Mouse (Mus musculus): ENCODE measurements around the gene Ryr2.

DNA sequence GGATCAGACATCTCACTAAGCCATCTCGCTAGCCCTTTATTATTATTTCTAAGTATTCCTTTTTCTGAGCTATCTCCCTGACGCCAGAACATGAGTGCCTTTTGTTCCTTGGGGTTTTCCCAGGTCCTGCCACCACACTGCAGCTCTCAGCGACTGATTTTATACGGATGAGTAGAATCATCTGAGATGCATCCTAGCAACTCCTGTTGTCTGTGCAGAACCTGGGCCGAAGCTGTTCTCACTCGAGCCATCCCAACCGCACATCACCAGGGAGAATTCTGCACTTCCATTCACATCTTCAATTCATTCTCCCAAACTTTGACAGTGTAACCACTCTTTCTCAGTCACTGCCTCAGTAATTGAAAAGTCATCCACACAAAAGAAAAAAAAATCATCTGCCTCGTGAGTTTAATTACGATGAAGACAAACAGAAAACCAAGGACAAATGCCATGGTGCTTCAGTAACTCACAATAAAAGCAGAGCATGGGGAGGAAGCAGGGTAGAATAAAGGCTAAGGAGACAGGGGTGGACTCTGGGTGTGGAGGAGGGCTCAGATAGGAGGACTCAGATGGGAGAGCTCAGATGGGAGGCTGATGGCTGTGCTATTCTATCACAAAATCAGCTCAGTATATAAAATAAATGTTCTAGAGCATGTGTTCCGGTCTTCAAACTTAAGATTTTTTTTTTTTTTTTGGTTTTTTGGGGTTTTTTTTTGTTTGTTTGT is 226.1 kb downstream of the Ryr2 start:
- no peak for TF ChIP-seq POLR2A (IDR thresholded peaks at IDR 0.05; ENCODE audit: borderline replicate concordance, extremely low read depth, insufficient read depth, insufficient read length, poor library complexity, severe bottlenecking)
- no peak for TF ChIP-seq CTCF (IDR thresholded peaks at IDR 0.05; ENCODE audit: borderline replicate concordance, extremely low read depth, insufficient read depth, insufficient read length)
